Mouse (Mus musculus): ENCODE results near the gene Tmcc3.

Tmcc3 gene

GRCm38 (mm10) chr10:94415950-94416844, 104.4 kb downstream of the Tmcc3 start:
- no peak for DNase-seq (ENCODE audit: low spot score)

- DNase-seq (ENCODE audit: low spot score), result no peak
These were observed 105.9 kb downstream of the Tmcc3 start for GRCm38 (mm10) chr10:94417643-94418042.

DNA sequence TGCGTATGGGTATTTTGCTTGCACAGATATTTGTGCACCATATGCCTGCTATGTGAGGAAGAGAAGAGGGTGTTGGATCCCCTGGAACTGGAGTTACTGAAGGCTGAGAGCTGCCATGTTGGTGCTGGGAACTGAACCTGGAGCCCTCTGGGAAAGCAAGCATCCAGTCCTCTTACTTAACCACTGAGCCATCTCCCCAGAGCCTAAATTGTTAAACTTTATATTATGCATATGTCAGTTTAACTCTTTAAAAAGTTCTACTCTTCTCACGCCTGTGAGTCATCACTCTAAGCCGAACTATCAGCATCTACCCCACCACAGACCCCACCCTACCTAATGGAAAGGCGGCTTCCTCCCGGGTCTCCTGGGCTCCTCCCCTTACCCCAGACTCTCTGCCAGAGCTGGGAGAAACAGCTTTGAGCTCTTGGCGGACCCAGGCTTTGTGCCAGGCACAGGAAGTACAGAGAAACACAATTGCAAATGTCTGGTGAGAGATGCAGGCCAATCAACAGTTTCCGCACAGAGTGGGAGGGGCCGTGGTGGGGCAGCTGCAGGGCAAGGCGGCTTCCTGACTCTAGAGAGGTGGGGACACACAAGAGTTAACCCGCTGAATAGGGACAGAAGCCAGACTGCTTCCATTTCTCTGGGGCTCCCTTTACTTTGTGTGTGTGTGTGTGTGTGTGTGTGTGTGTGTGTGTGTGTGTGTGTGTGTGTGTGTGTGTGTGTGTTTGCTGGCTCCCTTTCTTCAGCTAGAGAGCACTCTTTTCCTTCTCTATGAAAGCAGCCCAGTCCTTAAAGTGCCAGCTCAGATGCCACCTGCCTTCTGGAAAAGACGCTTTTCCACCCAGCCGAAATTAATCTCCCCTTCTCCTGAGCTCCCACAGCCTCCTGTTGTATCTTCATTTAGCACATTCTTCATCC, 114.5 kb downstream of the Tmcc3 start:
- DNase-seq (ENCODE audit: low spot score), result peak; percentile 17

DNA sequence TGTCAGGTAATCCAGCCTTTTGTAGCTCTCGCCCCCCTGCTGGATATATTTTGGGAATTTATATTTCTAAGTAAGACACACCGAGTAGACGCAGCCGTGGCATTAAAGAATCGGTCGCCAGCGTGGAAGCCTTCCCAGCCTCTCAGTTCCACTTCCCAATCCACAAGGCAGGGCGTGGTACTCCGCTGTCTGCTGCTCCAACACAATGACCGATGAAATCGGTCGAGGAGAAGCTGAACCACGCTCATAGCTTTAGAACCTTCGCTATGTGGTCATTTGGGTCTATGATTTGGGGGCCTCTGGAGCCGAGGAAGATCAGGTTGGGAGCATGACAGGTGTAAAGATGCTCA, 115.1 kb downstream of the Tmcc3 start:
- no peak for DNase-seq (ENCODE audit: low spot score)

GRCm38 (mm10) chr10:94428186-94428942, 116.6 kb downstream of the Tmcc3 start:
- no peak for DNase-seq (ENCODE audit: low spot score)

GRCm38 (mm10) chr10:94430566-94430965, 118.8 kb downstream of the Tmcc3 start:
- DNase-seq (ENCODE audit: low spot score), result no peak

DNA sequence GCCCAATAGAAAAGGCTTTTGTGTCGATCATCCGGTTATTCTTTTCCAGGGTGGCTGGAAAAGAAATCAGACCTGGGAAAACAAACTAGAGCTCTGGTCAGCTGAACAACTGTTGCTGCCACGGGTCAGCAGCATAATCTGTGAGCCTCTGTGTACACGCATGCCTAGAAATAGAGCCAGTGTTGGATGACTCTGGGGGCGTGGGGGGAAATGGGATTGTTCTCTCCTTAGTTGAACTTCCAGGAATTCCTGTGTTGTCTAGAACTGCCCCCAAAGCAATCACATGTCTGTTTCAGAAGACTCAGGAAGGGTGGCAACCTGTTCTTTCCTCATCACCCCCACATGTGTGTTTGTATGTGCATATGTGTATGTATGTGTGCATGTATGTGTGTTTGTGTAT, 121.2 kb downstream of the Tmcc3 start:
- no peak for DNase-seq (ENCODE audit: low spot score)

DNA sequence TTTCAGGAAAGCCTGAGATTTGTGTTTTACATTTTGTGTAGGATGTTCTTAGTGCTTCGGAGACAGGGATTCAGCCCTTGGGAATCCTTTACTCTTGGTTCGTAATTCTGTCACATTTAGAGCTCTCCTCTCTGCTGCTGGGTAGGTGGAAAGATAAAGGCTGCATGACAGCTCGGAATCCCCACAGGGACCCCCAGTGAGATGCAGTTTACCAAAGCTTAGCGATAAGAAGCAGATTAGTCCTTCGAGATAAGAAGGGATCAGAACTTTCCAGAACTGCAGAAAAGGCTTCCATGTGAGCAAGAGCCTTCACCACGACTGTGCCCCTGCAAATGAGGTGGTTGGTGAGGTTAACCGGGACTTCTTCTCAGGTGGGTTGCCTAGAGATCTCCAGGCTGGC, 122.2 kb downstream of the Tmcc3 start:
- no peak for DNase-seq (ENCODE audit: low spot score)

GRCm38 (mm10) chr10:94442725-94443124, 131.0 kb downstream of the Tmcc3 start:
- no peak for DNase-seq (ENCODE audit: low spot score)

DNA sequence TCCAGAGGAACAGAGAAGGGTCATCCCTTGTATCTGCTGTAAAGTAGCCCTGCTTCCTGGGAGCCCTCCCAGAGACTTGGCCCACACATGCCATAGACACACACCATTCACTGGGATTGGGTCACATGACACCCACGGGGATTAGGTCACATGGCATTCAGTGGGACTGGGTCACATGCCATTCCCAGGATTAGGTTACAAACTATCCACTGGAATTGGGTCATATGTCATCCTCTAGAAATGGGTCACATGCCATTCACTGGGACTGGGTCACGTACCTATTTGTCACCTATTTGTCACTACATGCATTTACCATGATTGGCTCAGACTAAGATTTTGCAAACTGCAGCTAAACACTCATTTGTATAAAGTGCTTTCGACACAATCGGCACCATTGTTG, 131.7 kb downstream of the Tmcc3 start:
- DNase-seq (ENCODE audit: low spot score), result no peak

DNA sequence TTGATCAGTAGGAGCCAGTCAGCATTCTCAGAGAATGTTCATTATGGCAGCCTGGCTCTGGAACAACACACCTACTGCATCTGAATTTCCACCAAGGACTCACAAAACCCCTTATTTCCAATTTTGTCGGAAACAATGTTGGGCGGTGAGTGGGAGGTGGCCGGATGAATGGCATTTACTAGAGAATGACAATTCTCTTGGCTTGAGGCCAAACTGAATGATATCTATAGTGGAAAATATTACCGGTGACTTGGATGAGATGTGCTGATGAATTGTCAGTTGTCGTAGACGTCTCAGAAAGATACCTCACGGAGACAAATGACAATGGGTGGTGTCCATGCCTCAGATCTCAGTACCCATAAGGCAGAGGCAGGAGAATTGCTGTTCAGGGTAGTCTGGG, 133.4 kb downstream of the Tmcc3 start:
- DNase-seq (ENCODE audit: low spot score), result no peak

- DNase-seq (ENCODE audit: low spot score), result no peak
These were observed 134.7 kb downstream of the Tmcc3 start for GRCm38 (mm10) chr10:94446379-94447008.

DNA sequence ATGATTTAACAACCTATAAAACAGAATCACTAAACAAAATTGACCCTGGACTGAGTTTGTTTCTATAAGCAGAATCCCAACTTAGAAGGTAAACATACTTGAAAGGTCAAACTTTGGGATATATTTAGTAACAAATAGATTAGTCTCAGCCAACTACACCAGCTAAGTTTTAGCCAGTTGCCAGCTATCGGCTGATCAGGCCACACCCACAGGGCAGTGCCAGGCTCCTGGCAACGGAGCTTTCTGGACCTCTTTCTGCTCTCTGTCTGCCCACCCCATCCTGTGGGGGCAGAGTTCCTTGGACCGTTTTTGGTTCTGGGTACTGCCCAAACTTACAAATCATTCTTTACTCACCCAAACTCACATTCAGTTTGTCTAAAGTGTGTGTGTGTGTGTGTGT, 137.9 kb downstream of the Tmcc3 start:
- DNase-seq (ENCODE audit: low spot score), result no peak

GRCm38 (mm10) chr10:94450781-94451180, 139.0 kb downstream of the Tmcc3 start:
- no peak for DNase-seq (ENCODE audit: low spot score)

DNA sequence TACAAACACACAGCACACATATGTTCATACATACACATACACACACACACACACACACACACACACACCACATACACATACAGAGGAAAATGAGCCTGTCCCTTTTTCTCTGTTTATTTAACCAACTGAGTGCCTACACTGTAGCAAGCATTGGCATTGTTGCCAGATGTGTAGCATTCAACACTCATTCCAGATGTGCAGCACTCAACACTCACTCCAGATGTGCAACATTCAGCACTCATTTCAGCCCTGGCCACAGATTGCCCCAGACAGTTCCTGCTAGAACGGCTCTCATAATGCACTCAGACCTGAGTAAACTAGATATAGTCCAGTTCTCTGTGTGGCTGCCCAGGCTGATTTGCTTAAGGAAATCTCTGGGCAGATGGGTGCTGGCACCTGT, 145.7 kb downstream of the Tmcc3 start:
- no peak for DNase-seq (ENCODE audit: low spot score)

DNA sequence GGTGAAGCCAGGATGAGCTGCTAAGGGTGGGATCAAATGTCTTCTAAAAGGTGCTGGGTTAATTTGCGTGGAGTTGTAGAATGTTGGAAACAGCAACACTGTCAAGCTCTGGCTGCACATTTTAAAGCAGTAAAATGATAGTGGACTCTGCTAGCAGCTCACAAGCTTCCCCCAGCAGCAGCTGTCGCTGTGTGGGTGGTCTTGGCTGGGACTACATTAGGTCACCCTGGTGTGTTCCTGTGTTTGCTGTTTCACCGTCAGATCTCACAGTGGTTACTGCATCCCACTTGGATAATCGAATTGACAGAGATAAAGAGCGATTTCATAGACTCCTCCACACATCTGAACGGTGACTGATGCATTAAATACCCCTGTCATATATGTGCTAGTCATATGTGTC, 146.9 kb downstream of the Tmcc3 start:
- peak; percentile 17 for DNase-seq (ENCODE audit: low spot score)

DNA sequence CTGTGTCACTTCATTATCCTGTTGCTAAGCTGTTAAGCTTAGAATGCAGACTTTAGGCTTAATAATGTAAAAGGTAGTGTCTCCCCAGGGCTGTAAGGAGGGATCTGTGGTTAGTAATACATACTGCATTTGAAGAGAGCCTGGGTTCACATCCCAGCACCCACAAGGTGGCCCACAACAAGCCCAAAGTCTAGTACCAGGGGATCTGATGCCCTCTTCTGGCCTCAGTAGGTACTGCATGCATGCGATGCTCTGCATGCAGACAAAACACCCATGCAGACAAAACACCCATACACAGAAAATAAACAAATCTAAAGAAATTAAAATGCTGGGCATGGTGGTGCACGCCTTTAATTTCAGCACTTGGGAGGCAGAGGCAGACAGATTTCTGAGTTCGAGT, 149.6 kb downstream of the Tmcc3 start:
- DNase-seq (ENCODE audit: low spot score), result no peak

- DNase-seq (ENCODE audit: low spot score), result no peak
These were observed 150.1 kb downstream of the Tmcc3 start for GRCm38 (mm10) chr10:94461871-94462270.

- DNase-seq (ENCODE audit: low spot score), result no peak
These were observed 150.8 kb downstream of the Tmcc3 start for GRCm38 (mm10) chr10:94462386-94463064.

DNA sequence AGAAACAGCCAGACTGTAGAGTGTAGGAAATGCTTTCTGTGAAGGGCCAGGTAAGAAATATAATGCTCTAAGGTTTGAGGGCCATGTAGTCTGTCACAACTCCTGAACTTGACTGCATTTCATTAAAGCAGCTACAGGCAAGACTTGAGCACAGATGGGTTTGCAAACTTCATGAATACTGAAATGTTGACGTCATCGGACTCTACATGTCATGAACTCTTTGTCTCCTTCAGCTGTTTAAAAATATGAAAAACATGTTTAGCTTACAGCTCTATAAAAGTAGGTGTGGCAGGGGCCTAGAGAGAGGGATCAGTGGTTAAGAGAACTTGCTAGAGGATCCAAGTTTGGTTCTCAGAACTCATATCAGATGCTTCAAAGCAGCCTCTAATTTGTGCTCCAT, 151.7 kb downstream of the Tmcc3 start:
- DNase-seq (ENCODE audit: low spot score), result no peak

GRCm38 (mm10) chr10:94465646-94466045, 153.9 kb downstream of the Tmcc3 start:
- no peak for DNase-seq (ENCODE audit: low spot score)

Data from yolk sac, embryonic 10.5 days (tissue).